Mouse (Mus musculus) thymus, adult 2 months (tissue): Measurements from ENCODE around the gene Lsg1. TPM values are rescaled to one million over a fixed set of nuclear protein-coding genes. Genes with fewer than 3 reads are reported as not detected.
A peak's percentile ranks its signal among the peaks of the same experiment; 100 is the strongest.

Experiments used
- DNase-seq: peaks from one replicate; pipeline ENCODE4 v3.0.0; 2021
- H3K27ac ChIP-seq: fragments of 200-500 bp; 2 replicates; pipeline ENCODE4 v1.5.1; 2012; ENCODE audit warnings: low read length, control low read depth; ENCODE audit not compliant: control insufficient read depth, insufficient read depth
- H3K27me3 ChIP-seq: fragments of 200-500 bp; 2 replicates; pipeline ENCODE4 v1.6.1; 2012; ENCODE audit warnings: mild to moderate bottlenecking, low read length, moderate library complexity, mixed read lengths; ENCODE audit not compliant: control insufficient read depth, insufficient read depth
- H3K36me3 ChIP-seq: fragments of 200-500 bp; 2 replicates; pipeline ENCODE4 v1.6.1; 2012; ENCODE audit warnings: mild to moderate bottlenecking, low read length, moderate library complexity; ENCODE audit not compliant: control insufficient read depth, insufficient read depth
- H3K4me1 ChIP-seq: fragments of 200-500 bp; replicated peaks from 2 replicates; pipeline ENCODE4 v1.6.1; 2012; ENCODE audit warnings: low read length; ENCODE audit not compliant: control insufficient read depth, insufficient read depth
- H3K4me3 ChIP-seq: fragments of 200-500 bp; 2 replicates; pipeline ENCODE4 v1.5.1; 2012; ENCODE audit warnings: mild to moderate bottlenecking, low read length, control low read depth, moderate library complexity; ENCODE audit not compliant: control insufficient read depth, insufficient read depth
- CTCF ChIP-seq: fragments of 200-500 bp; IDR thresholded peaks from 2 replicates; pipeline ENCODE4 v1.5.1; 2012; ENCODE audit warnings: mild to moderate bottlenecking, control low read depth, low read length, moderate library complexity, borderline replicate concordance; ENCODE audit not compliant: control insufficient read depth, poor library complexity, insufficient read depth; ENCODE audit errors: extremely low read depth
- POLR2A ChIP-seq: fragments of 200-500 bp; IDR thresholded peaks from 2 replicates; pipeline ENCODE4 v1.6.1; 2012; ENCODE audit warnings: mild to moderate bottlenecking, low read length, control low read depth, moderate library complexity; ENCODE audit not compliant: control insufficient read depth, poor library complexity, insufficient read depth; ENCODE audit errors: extremely low read depth
- whole genome bisulfite sequencing: fragments of 180-500 bp; shearing (Covaris S2); methylation state at CpG from one replicate; pipeline ENCODE4 v1.1.7; 2018; 5-methylcytosine and 5-hydroxymethylcytosine counted together
- polyA plus RNA-seq: library from polyadenylated mRNA; depleted of rRNA; stranded (reverse); fragments of >200 nt; gene quantifications from 2 replicates; pipeline ENCODE4 v1.2.3, GENCODE M21; 2012; rRNA removed

Gene Lsg1
- polyA plus RNA-seq, result 17.4 and 20.0 TPM in 2 replicates

- no peaks in the 10 kb centered on the region for H3K27me3 ChIP-seq
These were observed at the start of gene Lsg1 for GRCm38 (mm10) chr16:30587494-30588327. Gene Lsg1, minus strand, starts transcription at chr16:30587592.

GRCm38 (mm10) chr16:30633906-30634746, 46.7 kb upstream of the Lsg1 start:
- 36% methylated on average over 8 of the region's 8 CpGs for WGBS
- DNase-seq, result peak; percentile 53
- Histone ChIP-seq H3K27me3 (no peaks in the 10 kb centered on the region), H3K27ac (peak overlapping the region; percentile 76), H3K4me3 (no peak overlapping the region), H3K4me1 (peaks cover 21% of the 10 kb centered on the region), H3K36me3 (no peaks in the 10 kb centered on the region)
- TF ChIP-seq CTCF, result no peak
- no peak for TF ChIP-seq POLR2A

More at GRCm38 (mm10) chr16:30587494-30588327, at the start of gene Lsg1:
- peak within 1 kb of the TSS; percentile 78 for H3K4me3 ChIP-seq
- no peak for TF ChIP-seq CTCF
- peak; percentile 52; the same call in 1 of the 2 replicates for TF ChIP-seq POLR2A
- H3K4me1 ChIP-seq, result 0 out of 2 replicates have a peak, but pooled peaks cover 4% of the 10 kb centered on the region
- 2% methylated on average over 35 of the region's 35 CpGs for WGBS
- peaks cover 20% of the 10 kb centered on the region for H3K36me3 ChIP-seq
- peak; percentile 79 for DNase-seq
- H3K27ac ChIP-seq, result no peak within 1 kb of the TSS

GRCm38 (mm10) chr16:30629509-30629908, 42.1 kb upstream of the Lsg1 start:
- no peaks in the 10 kb centered on the region for H3K36me3 ChIP-seq
- H3K27me3 ChIP-seq, result no peaks in the 10 kb centered on the region
- TF ChIP-seq POLR2A (no peak), CTCF (no peak)
- 96% methylated on average over 5 of the region's 5 CpGs for WGBS
- peaks cover 21% of the 10 kb centered on the region for H3K4me1 ChIP-seq
- no peak for DNase-seq
- no peak overlapping the region for H3K4me3 ChIP-seq
- H3K27ac ChIP-seq, result no peak overlapping the region

GRCm38 (mm10) chr16:30628401-30628800, 41.0 kb upstream of the Lsg1 start:
- no peak overlapping the region for H3K27ac ChIP-seq
- 97% methylated on average over 6 of the region's 6 CpGs for WGBS
- no peaks in the 10 kb centered on the region for H3K27me3 ChIP-seq
- no peak for DNase-seq
- H3K36me3 ChIP-seq, result no peaks in the 10 kb centered on the region
- peaks cover 18% of the 10 kb centered on the region for H3K4me1 ChIP-seq
- H3K4me3 ChIP-seq, result no peak overlapping the region
- TF ChIP-seq POLR2A (no peak), CTCF (no peak)

DNA sequence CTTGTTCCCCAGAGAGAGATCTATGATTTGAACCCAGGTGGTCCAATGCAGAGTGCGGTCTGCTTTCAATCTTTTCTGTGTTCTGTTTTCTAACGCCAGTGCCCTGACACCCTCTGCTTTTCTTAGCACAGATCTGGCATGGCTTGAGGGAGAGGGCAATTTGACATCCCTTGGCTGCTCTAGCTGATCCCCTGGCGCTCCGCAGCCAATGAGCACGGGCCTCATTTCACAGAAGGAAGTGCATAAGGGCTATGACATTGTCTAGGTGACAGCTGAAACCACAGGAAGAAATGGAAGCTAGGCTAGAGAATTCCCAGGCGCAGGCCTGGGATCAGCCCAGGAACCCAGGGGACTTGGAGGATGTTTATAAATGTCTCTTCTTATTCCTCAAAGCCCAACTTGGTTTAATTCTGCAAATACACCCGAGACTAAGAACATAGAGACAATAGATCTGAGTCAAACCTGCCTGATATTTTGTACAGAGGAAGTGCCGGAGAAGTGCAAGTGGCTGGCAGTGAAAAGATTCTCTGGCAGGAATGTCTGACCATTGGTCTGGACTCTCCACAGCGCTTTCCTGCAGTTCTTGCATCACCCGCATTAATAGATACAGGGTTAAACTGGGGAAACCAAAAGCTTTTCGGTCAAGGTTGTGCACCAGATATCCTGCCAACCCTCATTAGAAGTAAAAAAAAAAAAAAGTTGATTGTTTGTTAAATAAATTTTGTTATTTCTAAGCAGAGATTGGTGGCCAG, 40.4 kb upstream of the Lsg1 start:
- WGBS, result 87% methylated on average over 11 of the region's 11 CpGs
- TF ChIP-seq POLR2A, result no peak
- TF ChIP-seq CTCF, result no peak
- peaks cover 13% of the 10 kb centered on the region for H3K4me1 ChIP-seq
- no peak overlapping the region for H3K27ac ChIP-seq
- no peak overlapping the region for H3K4me3 ChIP-seq
- H3K36me3 ChIP-seq, result no peaks in the 10 kb centered on the region
- DNase-seq, result no peak
- no peaks in the 10 kb centered on the region for H3K27me3 ChIP-seq

GRCm38 (mm10) chr16:30624640-30625039, 37.2 kb upstream of the Lsg1 start:
- Histone ChIP-seq H3K27ac (peak overlapping the region; percentile 46; the same call in 1 of the 2 replicates), H3K4me1 (peaks cover 10% of the 10 kb centered on the region), H3K4me3 (no peak overlapping the region), H3K36me3 (no peaks in the 10 kb centered on the region), H3K27me3 (no peaks in the 10 kb centered on the region)
- TF ChIP-seq CTCF, result no peak
- no peak for TF ChIP-seq POLR2A
- no peak for DNase-seq
- 38% methylated on average over 2 of the region's 2 CpGs for WGBS
